Comparison of ENCODE assay signal across 24 mouse cellular contexts in genomic region chr13:6855199-6856148, GRCm38 (mm10).
DNase-seq lines count a peak whose midpoint lies in the region; ATAC-seq and TF ChIP-seq lines count a peak whose summit lies in the region.
"Had no signal": no experiment of that assay in that cellular context is flagged by ENCODE, and none has a peak within 500 bp of the region (broad histone marks: within the 10 kb centered on the region; RNA-seq: fewer than 3 reads in every experiment).

No protein-coding gene starts in this region.

- no peak overlapping the region for H3K4me2 ChIP-seq in liver, postnatal 0 days (ENCODE audit: low read depth, low read length)
- H3K4me2 ChIP-seq: embryonic facial prominence, embryonic 15.5 days; heart, embryonic 15.5 days; liver, embryonic 15.5 days; neural tube, embryonic 15.5 days had no signal

- no peaks in the 10 kb centered on the region for H3K79me2 ChIP-seq in MEL (ENCODE audit: control insufficient read depth, insufficient read depth, low read length, poor library complexity)

- no peaks in the 10 kb centered on the region for H3K4me1 ChIP-seq in liver, postnatal 0 days (ENCODE audit: insufficient read depth)
- peaks cover 4 to 9% of the 10 kb centered on the region in 2 experiments; a peak in 3 of 4 replicates for H3K4me1 ChIP-seq in MEL (ENCODE audit: control insufficient read depth in 1 of 2, insufficient read depth in 2 of 2, low read length in 2 of 2)
- H3K4me1 ChIP-seq: embryonic facial prominence, embryonic 15.5 days; heart, embryonic 15.5 days; hindbrain, embryonic 10.5 days; liver, embryonic 15.5 days; neural tube, embryonic 15.5 days had no signal

- no peak for TF ChIP-seq CTCF in liver, postnatal 0 days (IDR thresholded peaks at IDR 0.05; ENCODE audit: low read depth)
- TF ChIP-seq CTCF in MEL (IDR thresholded peaks at IDR 0.05 in 2 of 3, conservative IDR thresholded peaks at IDR 0.05 in 1 of 3; ENCODE audit: control insufficient read depth in 1 of 3, insufficient read depth in 1 of 3, low read depth in 2 of 3, low read length in 3 of 3, poor library complexity in 1 of 3, severe bottlenecking in 1 of 3), result no peak

- H3K9me3 ChIP-seq in liver, postnatal 0 days (ENCODE audit: low read length), result no peaks in the 10 kb centered on the region
- H3K9me3 ChIP-seq in MEL (replicated peaks; ENCODE audit: insufficient read depth, low read length), result no peaks in the 10 kb centered on the region
- H3K9me3 ChIP-seq: embryonic facial prominence, embryonic 15.5 days; heart, embryonic 15.5 days; hindbrain, embryonic 10.5 days; liver, embryonic 15.5 days; megakaryocyte, embryonic 14.5 days; neural tube, embryonic 15.5 days had no signal

- DNase-seq in liver (peak; percentile 3), MEL (ENCODE audit: low read depth, low spot score) (peak; percentile 78)
- DNase-seq in liver, postnatal 0 days, result no peak
- DNase-seq in retina, embryonic 14.5 days (ENCODE audit: low spot score), result peak; percentile 45
- DNase-seq in heart, adult 9 months (ENCODE audit: low spot score in 2 of 2), result no peak
- DNase-seq in frontal cortex, postnatal 36 days (ENCODE audit: low spot score in 2 of 2), result no peak
- DNase-seq: adrenal gland, adult 2 months; B cell, adult 2 months; cerebellum, postnatal 10 days; gastrocnemius, postnatal 10 days; heart, adult 2 months; kidney, adult 8-10 months; kidney, postnatal 25 days; lung, postnatal 10 days; right cerebral cortex, postnatal 25 days; thymus, postnatal 25 days had no signal

- H3K9ac ChIP-seq in liver, postnatal 0 days (replicated peaks), result no peak overlapping the region
- peak overlapping the region; percentile 8; the same call in 1 of the 2 replicates for H3K9ac ChIP-seq in MEL (ENCODE audit: control insufficient read depth, low read depth, low read length, poor library complexity, severe bottlenecking)
- H3K9ac ChIP-seq: embryonic facial prominence, embryonic 15.5 days; heart, embryonic 15.5 days; liver, embryonic 15.5 days; neural tube, embryonic 15.5 days had no signal

- 63% methylated on average over 10 of the region's 10 CpGs for whole genome bisulfite sequencing in liver, postnatal 0 days (ENCODE audit: insufficient replicate concordance)

- no peak for TF ChIP-seq EP300 in liver, postnatal 0 days (IDR thresholded peaks at IDR 0.05; ENCODE audit: low read depth)
- TF ChIP-seq EP300 in MEL (IDR thresholded peaks at IDR 0.05; ENCODE audit: low read depth in 1 of 2, low read length in 2 of 2), result peak; percentile 62 to 67

- no peak overlapping the region for H3K4me3 ChIP-seq in liver, postnatal 0 days (ENCODE audit: low read depth, low read length)
- H3K4me3 ChIP-seq in MEL (ENCODE audit: control insufficient read depth in 1 of 2, insufficient read depth in 1 of 2, low read depth in 2 of 2, low read length in 2 of 2), result peak overlapping the region; percentile 2 to 20; a peak in 1 of 4 replicates
- H3K4me3 ChIP-seq: embryonic facial prominence, embryonic 15.5 days; heart, adult 2 months; heart, embryonic 15.5 days; hindbrain, embryonic 10.5 days; liver, embryonic 15.5 days; megakaryocyte, embryonic 14.5 days; neural tube, embryonic 15.5 days had no signal

- ATAC-seq in liver, postnatal 0 days, result no peak
- peak; percentile 68 for ATAC-seq in common myeloid progenitor, adult 5-6 weeks (replicated peaks; ENCODE audit: low read depth, poor library complexity, severe bottlenecking)
- ATAC-seq: hindbrain, postnatal 0 days had no signal

- no peaks in the 10 kb centered on the region for H3K27me3 ChIP-seq in liver, postnatal 0 days (ENCODE audit: insufficient read depth, low read length)
- no peaks in the 10 kb centered on the region for H3K27me3 ChIP-seq in MEL (ENCODE audit: control insufficient read depth in 1 of 2, insufficient read depth in 2 of 2, low read length in 2 of 2)
- H3K27me3 ChIP-seq: embryonic facial prominence, embryonic 15.5 days; heart, embryonic 15.5 days; liver, embryonic 15.5 days; megakaryocyte, embryonic 14.5 days; neural tube, embryonic 15.5 days had no signal

- H3K36me3 ChIP-seq in liver, postnatal 0 days (replicated peaks; ENCODE audit: insufficient read depth, low read length), result no peaks in the 10 kb centered on the region
- peaks cover 0 to 11% of the 10 kb centered on the region in 2 experiments; a peak in 2 of 4 replicates for H3K36me3 ChIP-seq in MEL (ENCODE audit: control insufficient read depth in 1 of 2, insufficient read depth in 2 of 2, low read length in 2 of 2)
- H3K36me3 ChIP-seq: embryonic facial prominence, embryonic 15.5 days; heart, embryonic 15.5 days; hindbrain, embryonic 10.5 days; liver, embryonic 15.5 days; neural tube, embryonic 15.5 days had no signal

- TF ChIP-seq RAD21 in MEL (IDR thresholded peaks at IDR 0.05; ENCODE audit: low read depth, low read length), result no peak

- no peak overlapping the region for H3K27ac ChIP-seq in liver, postnatal 0 days (ENCODE audit: low read depth)
- H3K27ac ChIP-seq in MEL (ENCODE audit: control insufficient read depth, low read depth, low read length), result peak overlapping the region; percentile 52
- H3K27ac ChIP-seq: embryonic facial prominence, embryonic 15.5 days; heart, adult 2 months; heart, embryonic 15.5 days; hindbrain, embryonic 10.5 days; hindbrain, postnatal 0 days; liver, embryonic 15.5 days; neural tube, embryonic 15.5 days had no signal

- no peak for TF ChIP-seq POLR2A in MEL (IDR thresholded peaks at IDR 0.05; ENCODE audit: control insufficient read depth in 1 of 2, insufficient read depth in 1 of 2, low read depth in 1 of 2, low read length in 2 of 2, poor library complexity in 1 of 2)

TF ChIP-seq in MEL, 35 proteins besides CTCF, POLR2A, EP300 and RAD21:
- TF ChIP-seq ZMIZ1 (IDR thresholded peaks at IDR 0.05; ENCODE audit: low read depth, low read length) (no peak), GATA1 (IDR thresholded peaks at IDR 0.05; ENCODE audit: low read depth, low read length) (peak; percentile 69), ZNF384 (IDR thresholded peaks at IDR 0.05; ENCODE audit: low read depth, low read length) (peak; percentile 82), NRF1 (IDR thresholded peaks at IDR 0.05; ENCODE audit: insufficient read depth, low read depth, low read length, poor library complexity, severe bottlenecking) (no peak), TCF12 (IDR thresholded peaks at IDR 0.05; ENCODE audit: low read depth, low read length) (peak; percentile 71), SMC3 (IDR thresholded peaks at IDR 0.05; ENCODE audit: low read depth, low read length) (no peak), MYB (IDR thresholded peaks at IDR 0.05; ENCODE audit: low read depth, low read length) (no peak), MEF2A (IDR thresholded peaks at IDR 0.05; ENCODE audit: extremely low read depth, insufficient replicate concordance, low read depth, low read length, poor library complexity, severe bottlenecking) (no peak), TAL1 (IDR thresholded peaks at IDR 0.05; ENCODE audit: low read length) (peak; percentile 45), USF2 (IDR thresholded peaks at IDR 0.05; ENCODE audit: borderline replicate concordance in 1 of 2, insufficient read depth in 1 of 2, low read depth in 1 of 2, low read length in 2 of 2) (no peak), MAZ (IDR thresholded peaks at IDR 0.05; ENCODE audit: low read depth, low read length) (no peak), ELF1 (IDR thresholded peaks at IDR 0.05; ENCODE audit: low read depth, low read length) (no peak), MXI1 (IDR thresholded peaks at IDR 0.05; ENCODE audit: low read depth, low read length) (no peak), ZKSCAN1 (IDR thresholded peaks at IDR 0.05; ENCODE audit: low read depth, low read length) (no peak), SIN3A (IDR thresholded peaks at IDR 0.05; ENCODE audit: low read length) (peak; percentile 27; the same call in 1 of the 2 replicates), E2F4 (IDR thresholded peaks at IDR 0.05; ENCODE audit: borderline replicate concordance, low read depth, low read length) (no peak), RCOR1 (IDR thresholded peaks at IDR 0.05; ENCODE audit: low read depth, low read length) (peak; percentile 52)

Comparison
In these comparisons a context has a peak if more than half of its experiments do, and no peak if none do; other contexts are left out.
1. DNase-seq: peak in liver (single experiment), MEL (single experiment) and retina, embryonic 14.5 days (single experiment); none in liver, postnatal 0 days (single experiment), heart, adult 9 months (0 of 2) and frontal cortex, postnatal 36 days (0 of 2).